Mouse (Mus musculus): ENCODE data around the gene Tjp1. TPM values are rescaled to one million over a fixed set of nuclear protein-coding genes. Genes with fewer than 3 reads are reported as not detected.

Gene Tjp1
- polyA plus RNA-seq, 1 experiment from 2014 or later = 24.0 TPM

GRCm38 (mm10) chr7:65513451-65514179 lies 14.0 kb downstream of the Tjp1 start:
- WGBS = 46% methylated on average over 10 of the region's 10 CpGs
- H3K36me3 ChIP-seq = no peaks in the 10 kb centered on the region
- H3K4me3 ChIP-seq = no peak overlapping the region
- H3K27me3 ChIP-seq (ENCODE audit: low read depth, poor library complexity, severe bottlenecking) = no peaks in the 10 kb centered on the region
- H3K27ac ChIP-seq = no peak overlapping the region
- H3K4me1 ChIP-seq = peaks cover 6% of the 10 kb centered on the region
- H3K9me3 ChIP-seq (replicated peaks) = no peaks in the 10 kb centered on the region
- DNase-seq (ENCODE audit: low spot score) = peak; percentile 50

DNA sequence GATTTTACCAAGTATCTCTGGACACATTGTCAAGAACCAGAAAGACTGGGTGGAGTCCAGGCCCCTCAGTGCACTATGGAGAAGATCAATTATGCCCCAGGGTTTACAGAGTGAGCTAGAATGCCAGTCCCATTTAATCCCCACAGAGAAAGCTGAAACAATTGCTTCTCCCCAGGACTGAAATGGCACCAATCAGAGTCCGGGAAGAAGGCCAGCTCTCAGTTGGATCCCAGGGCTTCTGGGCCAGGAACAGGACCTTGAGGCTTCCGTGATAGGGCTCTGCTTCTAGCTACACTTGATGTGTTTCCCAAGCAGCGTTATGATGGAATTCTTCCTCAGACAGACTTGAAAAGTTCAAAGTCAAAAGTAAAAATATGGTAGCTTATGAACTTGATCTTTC lies 18.2 kb downstream of the Tjp1 start:
- no peaks in the 10 kb centered on the region for H3K9me3 ChIP-seq (replicated peaks)
- no peaks in the 10 kb centered on the region for H3K27me3 ChIP-seq (ENCODE audit: low read depth, poor library complexity, severe bottlenecking)
- DNase-seq (ENCODE audit: low spot score) = no peak
- H3K36me3 ChIP-seq = no peaks in the 10 kb centered on the region
- no peak overlapping the region for H3K4me3 ChIP-seq
- no peak overlapping the region for H3K27ac ChIP-seq
- H3K4me1 ChIP-seq = peaks cover 6% of the 10 kb centered on the region
- whole genome bisulfite sequencing = 76% methylated on average over 3 of the region's 3 CpGs

DNA sequence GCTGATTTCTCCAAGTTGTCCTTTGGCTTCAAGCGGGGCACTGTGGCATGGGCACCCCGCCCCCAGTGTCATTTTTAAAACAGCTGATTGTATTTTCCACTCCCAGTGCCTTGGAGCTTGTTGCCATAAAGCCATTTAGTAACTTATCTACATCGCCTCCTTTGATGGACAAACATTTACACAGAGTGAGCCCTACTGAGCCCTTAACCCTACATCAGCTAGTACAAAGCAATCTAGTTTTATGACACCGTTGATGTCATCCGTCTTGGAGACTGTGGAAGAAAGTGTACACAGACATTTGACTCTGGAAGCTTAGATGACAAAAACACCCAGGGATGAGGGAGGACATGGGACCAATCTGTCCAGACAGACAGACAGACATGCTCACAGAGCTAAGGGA lies 20.2 kb downstream of the Tjp1 start:
- H3K9me3 ChIP-seq (replicated peaks) = no peaks in the 10 kb centered on the region
- no peak for DNase-seq (ENCODE audit: low spot score)

DNA sequence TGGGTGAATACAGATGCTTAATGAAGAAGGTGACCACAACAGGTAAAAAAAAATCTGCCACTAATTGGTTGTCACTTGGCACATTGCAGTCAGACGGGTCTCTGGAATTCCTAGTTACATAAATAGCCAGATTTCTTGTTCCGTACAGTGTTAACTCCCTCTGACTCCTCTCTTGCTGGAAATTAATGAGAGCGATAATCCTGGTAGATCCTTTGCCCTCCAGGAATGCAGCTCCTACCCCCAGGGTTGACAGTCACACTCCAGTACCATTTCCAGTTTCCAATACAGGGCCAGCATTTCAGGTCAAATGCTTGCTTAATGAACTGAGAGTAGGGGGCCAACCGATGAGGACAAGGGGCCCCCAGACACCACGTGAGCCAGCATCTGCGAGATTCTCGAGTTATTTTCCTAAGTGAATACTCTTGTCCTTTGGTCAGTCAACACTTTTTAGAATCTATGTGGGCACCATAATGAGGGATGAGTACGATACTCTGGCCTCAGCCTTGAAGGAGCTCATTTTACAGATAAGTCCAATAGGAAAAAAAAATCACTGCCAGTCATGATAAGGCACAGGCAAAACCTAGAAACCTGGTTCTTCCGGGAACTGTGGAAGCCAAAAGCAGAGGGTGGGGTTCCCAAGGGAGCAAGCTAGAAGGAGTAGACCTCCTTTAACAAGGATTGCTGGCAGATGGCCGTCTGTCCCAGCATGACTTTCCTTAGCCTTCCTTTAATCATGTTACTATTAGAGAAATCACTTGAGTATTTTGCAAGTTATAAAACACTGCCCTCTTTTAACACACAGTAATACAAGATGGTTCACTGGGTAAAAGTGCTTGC lies 24.9 kb downstream of the Tjp1 start:
- H3K4me3 ChIP-seq = no peak overlapping the region
- 79% methylated on average over 10 of the region's 10 CpGs for WGBS

More for the DNA sequence above, 20.2 kb downstream of the Tjp1 start:
- no peaks in the 10 kb centered on the region for H3K4me1 ChIP-seq
- WGBS = 80% methylated on average over 5 of the region's 5 CpGs
- H3K36me3 ChIP-seq = no peaks in the 10 kb centered on the region
- no peak overlapping the region for H3K4me3 ChIP-seq
- no peak overlapping the region for H3K27ac ChIP-seq
- H3K27me3 ChIP-seq (ENCODE audit: low read depth, poor library complexity, severe bottlenecking) = no peaks in the 10 kb centered on the region

DNA sequence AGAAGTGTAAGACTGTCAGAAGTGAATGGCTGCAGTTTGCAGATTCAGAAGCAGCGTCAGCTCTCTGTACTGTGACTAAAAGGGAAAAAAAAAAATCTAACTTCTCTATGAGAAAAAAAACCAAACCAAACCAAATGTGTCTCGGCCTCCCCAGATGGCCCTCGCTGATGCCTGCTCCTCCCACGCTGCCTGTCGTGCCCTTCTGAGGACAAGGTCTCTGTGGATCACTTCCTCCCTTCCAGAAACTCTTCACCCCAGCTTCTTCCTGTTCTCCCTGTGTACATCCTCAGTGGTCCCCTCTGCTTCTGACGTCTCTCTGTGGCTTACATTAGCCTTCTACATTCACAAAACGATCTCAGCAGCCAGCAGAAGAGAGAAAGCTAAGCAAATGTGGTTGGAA lies 26.8 kb downstream of the Tjp1 start:
- no peaks in the 10 kb centered on the region for H3K27me3 ChIP-seq (ENCODE audit: low read depth, poor library complexity, severe bottlenecking)
- H3K9me3 ChIP-seq (replicated peaks) = no peaks in the 10 kb centered on the region
- no peak for DNase-seq (ENCODE audit: low spot score)
- WGBS = 73% methylated on average over 7 of the region's 7 CpGs
- H3K36me3 ChIP-seq = no peaks in the 10 kb centered on the region
- no peak overlapping the region for H3K27ac ChIP-seq
- no peaks in the 10 kb centered on the region for H3K4me1 ChIP-seq
- no peak overlapping the region for H3K4me3 ChIP-seq

More for the DNA sequence above, 24.9 kb downstream of the Tjp1 start:
- Histone ChIP-seq H3K27ac (no peak overlapping the region), H3K4me1 (no peaks in the 10 kb centered on the region), H3K9me3 (replicated peaks) (no peaks in the 10 kb centered on the region), H3K27me3 (ENCODE audit: low read depth, poor library complexity, severe bottlenecking) (no peaks in the 10 kb centered on the region), H3K36me3 (no peaks in the 10 kb centered on the region)
- DNase-seq (ENCODE audit: low spot score) = no peak

DNA sequence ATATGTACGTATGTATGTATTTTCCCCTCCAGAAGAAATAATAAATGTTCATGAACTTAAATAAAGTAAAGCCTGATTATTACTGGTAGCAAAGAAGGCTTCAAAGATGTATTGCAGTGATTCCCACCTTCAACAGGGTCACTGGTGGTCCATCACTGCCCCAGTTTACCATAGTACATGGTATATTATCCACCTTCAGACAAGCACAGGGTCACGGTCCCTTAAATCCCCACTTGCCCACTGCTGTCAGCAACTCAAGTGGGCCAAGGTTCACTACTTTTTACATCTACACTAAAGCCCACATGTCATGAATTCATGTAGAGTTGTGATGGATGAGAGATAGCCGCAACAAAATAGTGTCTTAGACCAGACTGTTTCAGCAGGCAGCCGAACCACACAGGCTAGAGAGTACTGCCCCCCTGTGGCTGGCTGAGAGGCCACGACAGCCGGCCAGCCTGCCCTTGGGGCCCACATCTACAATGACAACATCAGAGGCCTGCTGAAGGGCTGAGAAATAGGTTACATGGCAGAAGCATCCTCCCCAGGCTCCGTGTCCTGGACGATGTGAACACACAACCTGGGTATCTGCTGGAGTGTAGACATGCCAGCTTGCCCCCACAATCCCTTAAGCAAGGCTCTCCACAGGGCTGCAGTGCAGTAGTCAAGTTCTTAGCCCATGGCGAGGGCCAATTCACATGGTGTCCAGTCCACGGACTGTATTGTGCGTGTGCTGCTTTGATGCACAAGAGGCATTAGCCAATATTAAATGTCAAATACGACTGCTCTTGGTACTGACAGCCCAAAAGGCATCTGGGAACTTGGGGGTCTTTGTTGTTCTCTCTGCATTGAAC lies 29.6 kb downstream of the Tjp1 start:
- H3K4me1 ChIP-seq = no peaks in the 10 kb centered on the region
- no peak overlapping the region for H3K27ac ChIP-seq
- no peaks in the 10 kb centered on the region for H3K27me3 ChIP-seq (ENCODE audit: low read depth, poor library complexity, severe bottlenecking)
- no peaks in the 10 kb centered on the region for H3K36me3 ChIP-seq
- H3K4me3 ChIP-seq = no peak overlapping the region
- WGBS = 54% methylated on average over 12 of the region's 12 CpGs
- no peaks in the 10 kb centered on the region for H3K9me3 ChIP-seq (replicated peaks)
- peak; percentile 76 for DNase-seq (ENCODE audit: low spot score)

GRCm38 (mm10) chr7:65490526-65490925 lies 37.1 kb downstream of the Tjp1 start:
- Histone ChIP-seq H3K27me3 (ENCODE audit: low read depth, poor library complexity, severe bottlenecking) (no peaks in the 10 kb centered on the region), H3K36me3 (no peaks in the 10 kb centered on the region), H3K4me3 (no peak overlapping the region), H3K27ac (no peak overlapping the region), H3K4me1 (peaks cover 8% of the 10 kb centered on the region), H3K9me3 (replicated peaks) (no peaks in the 10 kb centered on the region)
- DNase-seq (ENCODE audit: low spot score) = no peak
- WGBS = 85% methylated on average over 7 of the region's 7 CpGs

GRCm38 (mm10) chr7:65489742-65490141 lies 37.8 kb downstream of the Tjp1 start:
- peaks cover 8% of the 10 kb centered on the region for H3K4me1 ChIP-seq
- no peak for DNase-seq (ENCODE audit: low spot score)
- no peaks in the 10 kb centered on the region for H3K27me3 ChIP-seq (ENCODE audit: low read depth, poor library complexity, severe bottlenecking)
- 87% methylated on average over 9 of the region's 9 CpGs for WGBS
- H3K36me3 ChIP-seq = no peaks in the 10 kb centered on the region
- H3K27ac ChIP-seq = no peak overlapping the region
- H3K9me3 ChIP-seq (replicated peaks) = no peaks in the 10 kb centered on the region
- no peak overlapping the region for H3K4me3 ChIP-seq

GRCm38 (mm10) chr7:65489195-65489594 lies 38.4 kb downstream of the Tjp1 start:
- DNase-seq (ENCODE audit: low spot score) = no peak
- 95% methylated on average over 6 of the region's 6 CpGs for WGBS
- H3K36me3 ChIP-seq = no peaks in the 10 kb centered on the region
- no peaks in the 10 kb centered on the region for H3K27me3 ChIP-seq (ENCODE audit: low read depth, poor library complexity, severe bottlenecking)
- H3K4me1 ChIP-seq = peaks cover 12% of the 10 kb centered on the region
- H3K27ac ChIP-seq = no peak overlapping the region
- H3K9me3 ChIP-seq (replicated peaks) = no peaks in the 10 kb centered on the region
- no peak overlapping the region for H3K4me3 ChIP-seq

- H3K27ac ChIP-seq = peak overlapping the region; percentile 42; the same call in 1 of the 2 replicates
- H3K4me1 ChIP-seq = peaks cover 26% of the 10 kb centered on the region
- DNase-seq (ENCODE audit: low spot score) = peak; percentile 58
- H3K27me3 ChIP-seq (ENCODE audit: low read depth, poor library complexity, severe bottlenecking) = no peaks in the 10 kb centered on the region
- WGBS = 13% methylated on average over 13 of the region's 13 CpGs
- H3K4me3 ChIP-seq = peak overlapping the region; percentile 36
- no peaks in the 10 kb centered on the region for H3K36me3 ChIP-seq
- H3K9me3 ChIP-seq (replicated peaks) = no peaks in the 10 kb centered on the region
Observed at GRCm38 (mm10) chr7:65486259-65486681, 41.3 kb downstream of the Tjp1 start.

DNA sequence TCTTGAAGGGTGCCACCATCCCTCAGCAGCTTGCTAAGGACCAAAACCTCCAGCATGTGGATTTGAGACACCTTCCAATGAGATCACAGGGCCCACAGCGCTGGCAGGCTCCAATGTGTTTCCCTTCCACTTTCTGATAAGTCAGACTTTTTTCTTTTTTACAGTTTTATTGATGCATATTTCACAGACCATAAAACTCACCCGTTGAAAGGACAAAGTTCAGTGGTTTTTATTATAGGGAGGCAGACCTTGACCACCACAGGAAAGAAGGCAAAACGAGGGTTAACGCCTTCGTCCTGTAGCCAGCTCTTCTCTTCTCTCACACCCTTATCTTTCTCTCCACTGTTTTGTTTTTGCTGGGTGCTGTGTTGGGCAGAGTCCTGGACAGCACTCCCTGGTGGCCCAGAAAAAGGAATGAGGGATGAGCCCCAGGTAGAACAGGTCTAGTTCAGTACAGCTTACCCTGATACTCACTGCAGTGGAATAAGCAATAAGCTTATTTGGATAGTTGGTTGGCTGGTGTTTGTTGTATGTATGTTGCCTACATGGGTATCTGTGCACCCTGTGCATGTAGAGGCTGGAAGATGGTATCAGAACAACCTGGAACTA lies 43.3 kb downstream of the Tjp1 start:
- Histone ChIP-seq H3K9me3 (replicated peaks) (no peaks in the 10 kb centered on the region), H3K36me3 (no peaks in the 10 kb centered on the region), H3K4me3 (no peak overlapping the region), H3K27ac (no peak overlapping the region), H3K27me3 (ENCODE audit: low read depth, poor library complexity, severe bottlenecking) (no peaks in the 10 kb centered on the region), H3K4me1 (peaks cover 26% of the 10 kb centered on the region)
- WGBS = 38% methylated on average over 5 of the region's 5 CpGs
- DNase-seq (ENCODE audit: low spot score) = no peak

GRCm38 (mm10) chr7:65482216-65482615 lies 45.4 kb downstream of the Tjp1 start:
- peaks cover 26% of the 10 kb centered on the region for H3K4me1 ChIP-seq
- no peak overlapping the region for H3K4me3 ChIP-seq
- no peaks in the 10 kb centered on the region for H3K9me3 ChIP-seq (replicated peaks)
- H3K27me3 ChIP-seq (ENCODE audit: low read depth, poor library complexity, severe bottlenecking) = no peaks in the 10 kb centered on the region
- no peaks in the 10 kb centered on the region for H3K36me3 ChIP-seq
- H3K27ac ChIP-seq = no peak overlapping the region
- no peak for DNase-seq (ENCODE audit: low spot score)
- WGBS = 64% methylated on average over 2 of the region's 2 CpGs

Measured in limb, embryonic 10.5 days (tissue).